Mouse (Mus musculus) neural tube, embryonic 15.5 days (tissue): Measurements from ENCODE around the gene Man2b2. TPM values are rescaled to one million over a fixed set of nuclear protein-coding genes. Genes with fewer than 3 reads are reported as not detected.
A peak's percentile ranks its signal among the peaks of the same experiment; 100 is the strongest.

Source experiments
- ATAC-seq: fragments of 200-750 bp; cut with Nextera tagmentation; 2 replicates; pipeline ENCODE4 v1.8.0; 2017; ENCODE audit warnings: mild to moderate bottlenecking, moderate TSS enrichment, moderate library complexity; ENCODE audit not compliant: low FRiP score
- H3K27ac ChIP-seq: fragments of 300-500 bp; sonication (generic); replicated peaks from 2 replicates; pipeline ENCODE4 v1.5.1; 2015; ENCODE audit warnings: mild to moderate bottlenecking, inconsistent platforms
- H3K27me3 ChIP-seq: fragments of 300-500 bp; sonication (generic); replicated peaks from 2 replicates; pipeline ENCODE4 v1.6.1; 2015; ENCODE audit warnings: inconsistent platforms
- H3K36me3 ChIP-seq: fragments of 300-500 bp; sonication (generic); 2 replicates; pipeline ENCODE4 v1.6.1; 2015; ENCODE audit warnings: inconsistent platforms
- H3K4me1 ChIP-seq: fragments of 300-500 bp; sonication (generic); 2 replicates; pipeline ENCODE4 v1.6.1; 2015; ENCODE audit warnings: inconsistent platforms
- H3K4me2 ChIP-seq: fragments of 300-500 bp; sonication (generic); 2 replicates; pipeline ENCODE4 v1.6.1; 2015; ENCODE audit warnings: inconsistent platforms, mild to moderate bottlenecking, moderate library complexity
- H3K4me3 ChIP-seq: fragments of 300-500 bp; sonication (generic); replicated peaks from 2 replicates; pipeline ENCODE4 v1.5.1; 2015; ENCODE audit warnings: mild to moderate bottlenecking, inconsistent platforms
- H3K9ac ChIP-seq: fragments of 300-500 bp; sonication (generic); replicated peaks from 2 replicates; pipeline ENCODE4 v1.6.1; 2015; ENCODE audit warnings: mild to moderate bottlenecking, inconsistent platforms
- H3K9me3 ChIP-seq: fragments of 300-500 bp; sonication (generic); replicated peaks from 2 replicates; pipeline ENCODE4 v1.6.1; 2016; ENCODE audit warnings: inconsistent platforms
- WGBS: fragments of 180-500 bp; shearing (Covaris S2); methylation state at CpG from one replicate; pipeline ENCODE4 v1.1.7; 2015; ENCODE audit warnings: mixed read lengths; 5-methylcytosine and 5-hydroxymethylcytosine counted together
- polyA plus RNA-seq: library from polyadenylated mRNA; unstranded; fragments of >200 nt; fragmentation: Nextera tagmentation; extraction: Ambion mirVana; gene quantifications from 2 replicates; pipeline ENCODE4 v1.2.1, GENCODE M21; 2015

Man2b2 gene
- polyA plus RNA-seq, 1 experiment from 2014 or later = 13.2 TPM

GRCm38 (mm10) chr5:36766958-36767703 lies 63.3 kb downstream of the Man2b2 start:
- Histone ChIP-seq H3K4me3 (no peak overlapping the region), H3K27ac (no peak overlapping the region), H3K36me3 (no peaks in the 10 kb centered on the region), H3K4me2 (no peak overlapping the region), H3K9ac (no peak overlapping the region), H3K9me3 (no peaks in the 10 kb centered on the region), H3K4me1 (peaks cover 11% of the 10 kb centered on the region), H3K27me3 (no peaks in the 10 kb centered on the region)
- ATAC-seq = peak; percentile 59; the same call in 1 of the 2 replicates
- WGBS = 28% methylated on average over 10 of the region's 10 CpGs

GRCm38 (mm10) chr5:36759848-36760247 lies 70.6 kb downstream of the Man2b2 start:
- WGBS = 86% methylated on average over 4 of the region's 4 CpGs
- no peak overlapping the region for H3K4me2 ChIP-seq
- H3K4me1 ChIP-seq = no peaks in the 10 kb centered on the region
- H3K27ac ChIP-seq = no peak overlapping the region
- no peak for ATAC-seq
- H3K9ac ChIP-seq = no peak overlapping the region
- H3K36me3 ChIP-seq = no peaks in the 10 kb centered on the region
- no peaks in the 10 kb centered on the region for H3K9me3 ChIP-seq
- H3K27me3 ChIP-seq = no peaks in the 10 kb centered on the region
- H3K4me3 ChIP-seq = no peak overlapping the region

GRCm38 (mm10) chr5:36757033-36757432 lies 73.4 kb downstream of the Man2b2 start:
- no peak for ATAC-seq
- no peaks in the 10 kb centered on the region for H3K4me1 ChIP-seq
- H3K9ac ChIP-seq = no peak overlapping the region
- no peaks in the 10 kb centered on the region for H3K9me3 ChIP-seq
- no peaks in the 10 kb centered on the region; the same call in 1 of the 2 replicates for H3K27me3 ChIP-seq
- no peak overlapping the region for H3K4me3 ChIP-seq
- H3K27ac ChIP-seq = no peak overlapping the region
- H3K4me2 ChIP-seq = no peak overlapping the region
- no peaks in the 10 kb centered on the region for H3K36me3 ChIP-seq
- WGBS = 67% methylated on average over 5 of the region's 5 CpGs

Other genes starting within 250 kb of the Man2b2 start
- gene Tbc1d14, start 237.4 kb downstream of the Man2b2 start, polyA plus RNA-seq = 55.6 and 58.9 TPM in 2 replicates
- 26.6 and 29.1 TPM in 2 replicates for gene D5Ertd579e, start 134.6 kb downstream of the Man2b2 start, polyA plus RNA-seq
- 26.3 and 30.0 TPM in 2 replicates for gene Bloc1s4, start 82.0 kb downstream of the Man2b2 start, polyA plus RNA-seq
- gene Mrfap1, start 33.9 kb downstream of the Man2b2 start, polyA plus RNA-seq = 315 and 350 TPM in 2 replicates
- gene Ppp2r2c, start 37.9 kb upstream of the Man2b2 start, polyA plus RNA-seq = 56.3 and 72.9 TPM in 2 replicates
- 9.4 and 9.7 TPM in 2 replicates for gene Wfs1, start 158.6 kb upstream of the Man2b2 start, polyA plus RNA-seq